ENCODE assay signal across 26 mouse cellular contexts in genomic region chr14:35430259-35430658, GRCm38 (mm10).
DNase-seq lines count a peak whose midpoint lies in the region; ATAC-seq and TF ChIP-seq lines count a peak whose summit lies in the region.
"Had no signal": no experiment of that assay in that cellular context is flagged by ENCODE, and none has a peak within 500 bp of the region (broad histone marks: within the 10 kb centered on the region; RNA-seq: fewer than 3 reads in every experiment).

No protein-coding gene starts in this region.

- no peaks in the 10 kb centered on the region for H3K4me1 ChIP-seq in forebrain, embryonic 14.5 days (ENCODE audit: control insufficient read depth, insufficient read depth, low read length)
- H3K4me1 ChIP-seq in forebrain, embryonic 10.5 days: no peaks in the 10 kb centered on the region
- no peaks in the 10 kb centered on the region for H3K4me1 ChIP-seq in hindbrain, postnatal 0 days (ENCODE audit: insufficient read depth, low read length)
- no peaks in the 10 kb centered on the region for H3K4me1 ChIP-seq in hindbrain, embryonic 12.5 days
- H3K4me1 ChIP-seq: embryonic facial prominence, embryonic 12.5 days; heart, embryonic 12.5 days; heart, embryonic 15.5 days; hindbrain, embryonic 10.5 days had no signal

- no peak overlapping the region for H3K9ac ChIP-seq in forebrain, embryonic 14.5 days (ENCODE audit: low read length)
- no peak overlapping the region for H3K9ac ChIP-seq in hindbrain, postnatal 0 days (replicated peaks; ENCODE audit: low read length)
- no peak overlapping the region for H3K9ac ChIP-seq in hindbrain, embryonic 12.5 days
- H3K9ac ChIP-seq: embryonic facial prominence, embryonic 12.5 days; heart, embryonic 12.5 days; heart, embryonic 15.5 days; hindbrain, embryonic 14.5 days had no signal

- no peaks in the 10 kb centered on the region for H3K27me3 ChIP-seq in forebrain, embryonic 14.5 days (replicated peaks; ENCODE audit: control insufficient read depth, insufficient read depth, low read length)
- no peaks in the 10 kb centered on the region for H3K27me3 ChIP-seq in forebrain, embryonic 10.5 days (ENCODE audit: poor library complexity, severe bottlenecking)
- no peaks in the 10 kb centered on the region for H3K27me3 ChIP-seq in hindbrain, postnatal 0 days (ENCODE audit: insufficient read depth, low read length)
- no peaks in the 10 kb centered on the region for H3K27me3 ChIP-seq in hindbrain, embryonic 12.5 days
- H3K27me3 ChIP-seq: embryonic facial prominence, embryonic 12.5 days; heart, embryonic 12.5 days; heart, embryonic 15.5 days had no signal

- no peaks in the 10 kb centered on the region for H3K36me3 ChIP-seq in forebrain, embryonic 14.5 days (ENCODE audit: control insufficient read depth, insufficient read depth, low read length)
- no peaks in the 10 kb centered on the region for H3K36me3 ChIP-seq in forebrain, embryonic 10.5 days (replicated peaks)
- H3K36me3 ChIP-seq in hindbrain, postnatal 0 days (ENCODE audit: insufficient read depth, low read length): no peaks in the 10 kb centered on the region
- no peaks in the 10 kb centered on the region for H3K36me3 ChIP-seq in hindbrain, embryonic 12.5 days
- H3K36me3 ChIP-seq: embryonic facial prominence, embryonic 12.5 days; heart, embryonic 12.5 days; heart, embryonic 15.5 days; hindbrain, embryonic 10.5 days had no signal

- 52% methylated on average over 2 of the region's 2 CpGs for WGBS in forebrain, embryonic 14.5 days
- WGBS in forebrain, embryonic 10.5 days: 88% methylated on average over 2 of the region's 2 CpGs
- 55% methylated on average over 2 of the region's 2 CpGs for WGBS in hindbrain, postnatal 0 days
- 84% methylated on average over 2 of the region's 2 CpGs for WGBS in hindbrain, embryonic 12.5 days

- H3K4me2 ChIP-seq in forebrain, embryonic 14.5 days (ENCODE audit: low read length): no peak overlapping the region
- no peak overlapping the region for H3K4me2 ChIP-seq in hindbrain, postnatal 0 days (ENCODE audit: low read depth, low read length)
- no peak overlapping the region for H3K4me2 ChIP-seq in hindbrain, embryonic 12.5 days (replicated peaks)
- H3K4me2 ChIP-seq: embryonic facial prominence, embryonic 12.5 days; heart, embryonic 12.5 days; heart, embryonic 15.5 days; hindbrain, embryonic 14.5 days had no signal

- TF ChIP-seq POLR2A in brain, embryonic 14.5 days (IDR thresholded peaks at IDR 0.05; ENCODE audit: borderline replicate concordance, extremely low read depth, insufficient read depth, insufficient read length, poor library complexity, severe bottlenecking): no peak

- H3K27ac ChIP-seq in forebrain, embryonic 14.5 days (ENCODE audit: low read depth, low read length): no peak overlapping the region
- H3K27ac ChIP-seq in forebrain, embryonic 10.5 days: no peak overlapping the region
- no peak overlapping the region for H3K27ac ChIP-seq in hindbrain, postnatal 0 days
- H3K27ac ChIP-seq in hindbrain, embryonic 12.5 days: no peak overlapping the region
- H3K27ac ChIP-seq: embryonic facial prominence, embryonic 12.5 days; heart, embryonic 15.5 days; hindbrain, embryonic 10.5 days; hindbrain, embryonic 14.5 days had no signal

- no peak for TF ChIP-seq CTCF in hindbrain, postnatal 0 days (IDR thresholded peaks at IDR 0.05; ENCODE audit: low read depth)
- TF ChIP-seq CTCF in brain, embryonic 14.5 days (IDR thresholded peaks at IDR 0.05; ENCODE audit: borderline replicate concordance, extremely low read depth, insufficient read depth, insufficient read length): no peak

- peak; percentile 40; the same call in 1 of the 2 replicates for ATAC-seq in forebrain, embryonic 14.5 days
- no peak for ATAC-seq in hindbrain, postnatal 0 days
- no peak for ATAC-seq in hindbrain, embryonic 12.5 days (ENCODE audit: low FRiP score)
- ATAC-seq: CD4-positive, CD25-positive, alpha-beta regulatory T cell, adult 4 months; intestine, postnatal 0 days had no signal

- no peaks in the 10 kb centered on the region for H3K9me3 ChIP-seq in forebrain, embryonic 14.5 days (replicated peaks; ENCODE audit: control insufficient read depth, low read length)
- no peaks in the 10 kb centered on the region for H3K9me3 ChIP-seq in forebrain, embryonic 10.5 days
- no peaks in the 10 kb centered on the region for H3K9me3 ChIP-seq in hindbrain, postnatal 0 days (ENCODE audit: low read length)
- H3K9me3 ChIP-seq in hindbrain, embryonic 12.5 days (replicated peaks): no peaks in the 10 kb centered on the region
- H3K9me3 ChIP-seq: embryonic facial prominence, embryonic 12.5 days; heart, embryonic 12.5 days; heart, embryonic 15.5 days; hindbrain, embryonic 10.5 days had no signal

- peak; percentile 66 for DNase-seq in forebrain, embryonic 14.5 days (ENCODE audit: low spot score)
- DNase-seq in forebrain, embryonic 10.5 days (ENCODE audit: extremely low spot score, low spot score): no peak
- DNase-seq in hindbrain, postnatal 0 days (ENCODE audit: low spot score): peak; percentile 16
- peak; percentile 78 for DNase-seq in brain, embryonic 14.5 days (ENCODE audit: low read depth)
- peak; percentile 14 for DNase-seq in brain, embryonic 18.5 days (ENCODE audit: low read depth, low spot score)
- no peak for DNase-seq in spleen, postnatal 4 days (ENCODE audit: low spot score in 2 of 2)
- DNase-seq in urinary bladder, postnatal 14 days (ENCODE audit: low spot score): no peak
- DNase-seq: adrenal gland, adult 2 months; adrenal gland, postnatal 14 days; cerebellum, adult 18-20 months; cerebellum, adult 9-10 months; cerebellum, postnatal 14 days; gastrocnemius, postnatal 10 days; heart, adult 18-20 months; heart, postnatal 10 days; heart, postnatal 36 days; kidney, adult 2 months had no signal

- H3K4me3 ChIP-seq in forebrain, embryonic 14.5 days (ENCODE audit: low read depth, low read length): no peak overlapping the region
- no peak overlapping the region for H3K4me3 ChIP-seq in forebrain, embryonic 10.5 days
- H3K4me3 ChIP-seq in hindbrain, postnatal 0 days (ENCODE audit: low read length): no peak overlapping the region
- H3K4me3 ChIP-seq in hindbrain, embryonic 12.5 days: no peak overlapping the region
- H3K4me3 ChIP-seq: embryonic facial prominence, embryonic 12.5 days; erythroblast, embryonic 14.5 days; heart, embryonic 12.5 days; heart, embryonic 15.5 days; hindbrain, embryonic 10.5 days had no signal

Comparison
In these comparisons a context has a peak if more than half of its experiments do, and no peak if none do; other contexts are left out.
1. DNase-seq: peak in forebrain, embryonic 14.5 days (single experiment), hindbrain, postnatal 0 days (single experiment), brain, embryonic 14.5 days (single experiment) and brain, embryonic 18.5 days (single experiment); none in forebrain, embryonic 10.5 days (single experiment), spleen, postnatal 4 days (0 of 2) and urinary bladder, postnatal 14 days (single experiment).